ENCODE assay signal across 29 mouse cellular contexts in genomic region chr17:28281866-28282441, GRCm38 (mm10). TPM values are rescaled to one million over a fixed set of nuclear protein-coding genes. Genes with fewer than 3 reads are reported as not detected.
A peak's percentile ranks its signal among the peaks of the same experiment; 100 is the strongest.
DNase-seq lines count a peak whose midpoint lies in the region; ATAC-seq and TF ChIP-seq lines count a peak whose summit lies in the region.
"Had no signal": no experiment of that assay in that cellular context is flagged by ENCODE, and none has a peak within 500 bp of the region (broad histone marks: within the 10 kb centered on the region; RNA-seq: fewer than 3 reads in every experiment).

No protein-coding gene starts in this region.

- H3K36me3 ChIP-seq in megakaryocyte, embryonic 14.5 days (replicated peaks; ENCODE audit: low read length): peaks cover 73% of the 10 kb centered on the region
- peaks cover 4 to 36% of the 10 kb centered on the region in 2 experiments for H3K36me3 ChIP-seq in CH12.LX (replicated peaks in 1 of 2; ENCODE audit: control insufficient read depth in 1 of 2, insufficient read depth in 1 of 2, low read length in 1 of 2)
- H3K36me3 ChIP-seq in small intestine, adult 2 months (ENCODE audit: control insufficient read depth, insufficient read depth, low read length): peaks cover 17% of the 10 kb centered on the region
- H3K36me3 ChIP-seq: heart, embryonic 15.5 days; hindbrain, embryonic 13.5 days; intestine, embryonic 15.5 days had no signal

- no peak for TF ChIP-seq CTCF in CH12.LX (conservative IDR thresholded peaks at IDR 0.05 in 1 of 2, IDR thresholded peaks at IDR 0.05 in 1 of 2; ENCODE audit: low read depth in 2 of 2, low read length in 2 of 2)
- TF ChIP-seq CTCF in small intestine, adult 2 months (IDR thresholded peaks at IDR 0.05; ENCODE audit: extremely low read depth, insufficient read length, insufficient replicate concordance, low read depth, low read length): no peak

- H3K4me3 ChIP-seq in megakaryocyte, embryonic 14.5 days (replicated peaks): peak overlapping the region; percentile 68
- peak overlapping the region in 1 of 3 experiments; percentile 5 for H3K4me3 ChIP-seq in CH12.LX (replicated peaks in 1 of 3; ENCODE audit: low read depth in 2 of 3, low read length in 2 of 3, poor library complexity in 1 of 3)
- H3K4me3 ChIP-seq in small intestine, adult 2 months (ENCODE audit: low read depth, low read length): no peak overlapping the region
- H3K4me3 ChIP-seq: embryonic facial prominence, embryonic 12.5 days; embryonic facial prominence, embryonic 15.5 days; gastrocnemius, adult 2 months; heart, embryonic 12.5 days; heart, embryonic 15.5 days; hindbrain, embryonic 10.5 days; hindbrain, embryonic 13.5 days; intestine, embryonic 15.5 days had no signal

- TF ChIP-seq RAD21 in CH12.LX (IDR thresholded peaks at IDR 0.05; ENCODE audit: low read depth, low read length): no peak

- dilution Hi-C loops in CH12.LX (cut with MboI; ENCODE audit: extremely low pct_ligation_motif_present, extremely low pct_unique_long_range_greater_than_20kb, low sequenced_read_pairs): no loop called here

- no peak overlapping the region for H3K9ac ChIP-seq in CH12.LX (ENCODE audit: insufficient read depth, low read depth)
- H3K9ac ChIP-seq: embryonic facial prominence, embryonic 12.5 days; embryonic facial prominence, embryonic 15.5 days; forebrain, postnatal 0 days; heart, embryonic 12.5 days; heart, embryonic 15.5 days; hindbrain, embryonic 13.5 days; intestine, embryonic 15.5 days had no signal

- H3K9me3 ChIP-seq in megakaryocyte, embryonic 14.5 days: no peaks in the 10 kb centered on the region
- no peaks in the 10 kb centered on the region for H3K9me3 ChIP-seq in CH12.LX (replicated peaks; ENCODE audit: low read length)
- H3K9me3 ChIP-seq: embryonic facial prominence, embryonic 12.5 days; embryonic facial prominence, embryonic 15.5 days; heart, embryonic 12.5 days; heart, embryonic 15.5 days; hindbrain, embryonic 10.5 days; hindbrain, embryonic 13.5 days; intestine, embryonic 15.5 days had no signal

- H3K27me3 ChIP-seq in megakaryocyte, embryonic 14.5 days (replicated peaks): no peaks in the 10 kb centered on the region
- no peaks in the 10 kb centered on the region for H3K27me3 ChIP-seq in CH12.LX (replicated peaks)
- no peaks in the 10 kb centered on the region for H3K27me3 ChIP-seq in small intestine, adult 2 months (ENCODE audit: control insufficient read depth, insufficient read depth, low read length)
- H3K27me3 ChIP-seq: embryonic facial prominence, embryonic 12.5 days; embryonic facial prominence, embryonic 15.5 days; heart, embryonic 12.5 days; heart, embryonic 15.5 days; hindbrain, embryonic 13.5 days; intestine, embryonic 15.5 days had no signal

- no peak for ATAC-seq in megakaryocyte, adult 5-6 weeks (ENCODE audit: poor library complexity, severe bottlenecking)
- ATAC-seq: CD4-positive, CD25-positive, alpha-beta regulatory T cell, adult 4 months; forebrain, embryonic 14.5 days; forebrain, postnatal 0 days; hindbrain, embryonic 16.5 days had no signal

- 75% methylated on average over 7 of the region's 7 CpGs for WGBS in small intestine, adult 2 months

- no peaks in the 10 kb centered on the region for H3K79me2 ChIP-seq in CH12.LX (replicated peaks; ENCODE audit: control insufficient read depth, extremely low read depth, insufficient read depth, poor library complexity, severe bottlenecking)

- peak; percentile 84 for TF ChIP-seq EP300 in CH12.LX (IDR thresholded peaks at IDR 0.05; ENCODE audit: low read length)

- in situ Hi-C loops in CH12.LX (cut with MboI; ENCODE audit: low pct_ligation_motif_present, low pct_unique_long_range_greater_than_20kb, low sequenced_read_pairs): no loop called here

- DNase-seq in CH12.LX (ENCODE audit: extremely low read depth): peak; percentile 95
- no peak for DNase-seq in MN1 (ENCODE audit: low spot score)
- no peak for DNase-seq in cerebellum, postnatal 4 days (ENCODE audit: low spot score in 2 of 2)
- DNase-seq: adrenal gland, adult 2 months; adrenal gland, postnatal 14 days; cerebellum, adult 11 months; cerebellum, adult 2 months; cerebellum, adult 9-11 months; cerebellum, postnatal 25 days; embryo, embryonic 11 days; forebrain, postnatal 0 days; gastrocnemius, adult 2 months; gastrocnemius, postnatal 14 days; heart, adult 11 months; heart, postnatal 10 days; heart, postnatal 36 days had no signal

- no peak for TF ChIP-seq POLR2A in CH12.LX (IDR thresholded peaks at IDR 0.05; ENCODE audit: low read depth, low read length)
- TF ChIP-seq POLR2A in small intestine, adult 2 months (IDR thresholded peaks at IDR 0.05; ENCODE audit: low read depth, low read length): no peak

- peak overlapping the region; percentile 17 for H3K27ac ChIP-seq in CH12.LX (ENCODE audit: insufficient read depth, low read depth)
- peak overlapping the region; percentile 89 for H3K27ac ChIP-seq in small intestine, adult 2 months (ENCODE audit: insufficient read depth, low read depth, low read length)
- H3K27ac ChIP-seq: embryonic facial prominence, embryonic 12.5 days; embryonic facial prominence, embryonic 15.5 days; gastrocnemius, adult 2 months; heart, embryonic 15.5 days; hindbrain, embryonic 13.5 days; intestine, embryonic 15.5 days had no signal

- peaks cover 95% of the 10 kb centered on the region for H3K4me1 ChIP-seq in megakaryocyte, embryonic 14.5 days
- peaks cover 29 to 95% of the 10 kb centered on the region in 2 experiments for H3K4me1 ChIP-seq in CH12.LX (ENCODE audit: control insufficient read depth in 1 of 2, insufficient read depth in 2 of 2)
- peaks cover 80% of the 10 kb centered on the region for H3K4me1 ChIP-seq in small intestine, adult 2 months (ENCODE audit: control insufficient read depth, insufficient read depth, insufficient read length, low read length)

- H3K4me2 ChIP-seq in CH12.LX (ENCODE audit: insufficient read depth, low read depth, poor library complexity, severe bottlenecking): peak overlapping the region; percentile 37; the same call in 1 of the 2 replicates
- H3K4me2 ChIP-seq: embryonic facial prominence, embryonic 12.5 days; embryonic facial prominence, embryonic 15.5 days; heart, embryonic 12.5 days; heart, embryonic 15.5 days; hindbrain, embryonic 13.5 days; intestine, embryonic 15.5 days had no signal

TF ChIP-seq in CH12.LX, 34 proteins besides CTCF, POLR2A, EP300 and RAD21 (continues in another document):
- no peak for TF ChIP-seq ZC3H11A (IDR thresholded peaks at IDR 0.05; ENCODE audit: low read depth, low read length)
- TF ChIP-seq JUN (IDR thresholded peaks at IDR 0.05; ENCODE audit: insufficient read depth, low read depth, low read length): peak; percentile 3; the same call in 1 of the 2 replicates
- peak; percentile 71 for TF ChIP-seq BHLHE40 (IDR thresholded peaks at IDR 0.05; ENCODE audit: low read depth, low read length)
- 0 out of 2 replicates have a peak, but pooled peaks have one; percentile 30 for TF ChIP-seq UBTF (IDR thresholded peaks at IDR 0.05; ENCODE audit: low read depth, low read length)
- TF ChIP-seq SMC3 (IDR thresholded peaks at IDR 0.05; ENCODE audit: low read depth, low read length): no peak
- no peak for TF ChIP-seq MAZ (IDR thresholded peaks at IDR 0.05; ENCODE audit: low read depth, low read length)
- no peak for TF ChIP-seq CHD1 (IDR thresholded peaks at IDR 0.05; ENCODE audit: low read depth, low read length)
- TF ChIP-seq PAX5 (IDR thresholded peaks at IDR 0.05; ENCODE audit: low read length): no peak
- 0 out of 2 replicates have a peak, but pooled peaks have one; percentile 28 for TF ChIP-seq MEF2A (IDR thresholded peaks at IDR 0.05; ENCODE audit: borderline replicate concordance, low read depth, low read length)
- TF ChIP-seq MYC (IDR thresholded peaks at IDR 0.05; ENCODE audit: low read depth, low read length): no peak
- TF ChIP-seq KAT2A (IDR thresholded peaks at IDR 0.05; ENCODE audit: insufficient replicate concordance, low read length): no peak
- no peak for TF ChIP-seq ZNF384 (IDR thresholded peaks at IDR 0.05; ENCODE audit: low read depth, low read length)
- no peak for TF ChIP-seq ZMIZ1 (IDR thresholded peaks at IDR 0.05; ENCODE audit: low read depth, low read length)
- no peak for TF ChIP-seq E2F4 (IDR thresholded peaks at IDR 0.05; ENCODE audit: insufficient replicate concordance, low read depth, low read length)
- no peak for TF ChIP-seq TBP (conservative IDR thresholded peaks at IDR 0.05; ENCODE audit: low read depth, low read length)
- TF ChIP-seq JUND (conservative IDR thresholded peaks at IDR 0.05; ENCODE audit: low read depth, low read length): 0 out of 2 replicates have a peak, but pooled peaks have one; percentile 15
- no peak; the same call in 1 of the 2 replicates for TF ChIP-seq HCFC1 (IDR thresholded peaks at IDR 0.05; ENCODE audit: low read depth, low read length)
- TF ChIP-seq USF2 (conservative IDR thresholded peaks at IDR 0.05; ENCODE audit: low read depth, low read length): no peak
- peak; percentile 45; the same call in 1 of the 2 replicates for TF ChIP-seq TCF12 (IDR thresholded peaks at IDR 0.05; ENCODE audit: low read depth, low read length)
- no peak for TF ChIP-seq MAFK (IDR thresholded peaks at IDR 0.05; ENCODE audit: insufficient replicate concordance, low read length)

RNA-seq across cellular contexts. Expression of gene Fance, which starts 31.4 kb away (rescaled TPM):
- 33.1 and 40.3 TPM in 2 replicates for polyA plus RNA-seq in megakaryocyte, embryonic 14.5 days (2012; ENCODE audit: insufficient read depth, low replicate concordance)
- total RNA-seq in megakaryocyte, adult 5-6 weeks (2015): 11.5 and 11.9 TPM in 2 replicates
- 7.5 and 14.3 TPM in 2 replicates for total RNA-seq in megakaryocyte, adult 5-6 weeks (2017)
- total RNA-seq in CH12.LX (2012; rRNA removed) (26.9 and 29.6 TPM in 2 replicates), CH12.LX (2014; rRNA removed) (11.4 and 17.4 TPM in 2 replicates)
- 35.8 and 37.9 TPM in 2 replicates for polyA plus RNA-seq in CH12.LX (2012; ENCODE audit: insufficient read length, low read depth)
- 13.3 and 16.6 TPM in 2 replicates for polyA plus RNA-seq in small intestine, adult 2 months (2012; rRNA removed)

RNA-seq across cellular contexts. Expression of gene Rpl10a, which starts 46.3 kb away (rescaled TPM):
- polyA plus RNA-seq in megakaryocyte, embryonic 14.5 days (2012; ENCODE audit: insufficient read depth, low replicate concordance): 4,291 and 7,093 TPM in 2 replicates
- 1,429 and 1,585 TPM in 2 replicates for total RNA-seq in megakaryocyte, adult 5-6 weeks (2015)
- total RNA-seq in megakaryocyte, adult 5-6 weeks (2017): 468 and 491 TPM in 2 replicates
- 3,510 and 4,144 TPM in 2 replicates for total RNA-seq in CH12.LX (2012; rRNA removed)
- 2,222 and 3,467 TPM in 2 replicates for total RNA-seq in CH12.LX (2014; rRNA removed)
- polyA plus RNA-seq in CH12.LX (2012; ENCODE audit: insufficient read length, low read depth): 1,605 and 1,846 TPM in 2 replicates
- 1,432 and 2,365 TPM in 2 replicates for polyA plus RNA-seq in small intestine, adult 2 months (2012; rRNA removed)

RNA-seq across cellular contexts. Expression of gene Ppard, which starts 49.5 kb away (rescaled TPM):
- polyA plus RNA-seq in megakaryocyte, embryonic 14.5 days (2012; ENCODE audit: insufficient read depth, low replicate concordance): 132 and 226 TPM in 2 replicates
- total RNA-seq in megakaryocyte, adult 5-6 weeks (2015): 19.5 and 19.6 TPM in 2 replicates
- 4.4 and 8.2 TPM in 2 replicates for total RNA-seq in megakaryocyte, adult 5-6 weeks (2017)
- total RNA-seq in CH12.LX (2012; rRNA removed) (4.1 and 7.3 TPM in 2 replicates), CH12.LX (2014; rRNA removed) (1.8 and 2.9 TPM in 2 replicates)
- 12.7 and 15.5 TPM in 2 replicates for polyA plus RNA-seq in CH12.LX (2012; ENCODE audit: insufficient read length, low read depth)
- polyA plus RNA-seq in small intestine, adult 2 months (2012; rRNA removed): 118 and 203 TPM in 2 replicates
